Mouse (Mus musculus): ENCODE measurements at regions not wholly inside any gene's neighbourhood (a gene's known extent, or its start where the extent isn't known, plus 50 kb on each side); places are given as distances from the start of the nearest gene placed in this dataset.

- TF ChIP-seq CTCF (IDR thresholded peaks at IDR 0.05; ENCODE audit: borderline replicate concordance, extremely low read depth, insufficient read depth, insufficient read length) (no peak), POLR2A (IDR thresholded peaks at IDR 0.05; ENCODE audit: borderline replicate concordance, extremely low read depth, insufficient read depth, insufficient read length, poor library complexity, severe bottlenecking) (no peak)
Measured at GRCm38 (mm10) chr12:119881744-119882143, 63.9 kb upstream of the Tmem196 start.

All from brain, embryonic 14.5 days (tissue).